Mouse (Mus musculus): ENCODE data around the gene Fbxw21.

Fbxw21 gene

DNA sequence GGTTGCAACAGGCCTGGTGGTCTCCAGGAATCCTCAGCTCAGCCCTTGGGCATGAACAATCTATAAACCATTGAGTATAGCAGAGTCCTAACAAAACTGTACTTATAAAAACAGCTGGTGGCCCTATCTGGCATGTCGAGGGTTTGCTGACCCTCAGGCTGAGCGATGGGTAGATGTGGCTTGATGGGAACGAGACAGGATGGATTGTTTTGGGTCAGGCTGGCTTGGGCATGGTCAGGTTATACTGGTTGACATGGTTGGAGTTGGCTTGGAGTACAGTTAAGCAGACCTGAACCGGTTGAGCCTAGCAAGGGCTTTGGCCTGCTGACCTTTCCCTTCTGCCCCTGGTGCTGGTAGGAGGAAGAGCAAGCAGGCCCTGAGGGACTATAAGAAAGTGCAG, 50.7 kb downstream of the Fbxw21 start:
- DNase-seq (ENCODE audit: low spot score) = no peak

DNA sequence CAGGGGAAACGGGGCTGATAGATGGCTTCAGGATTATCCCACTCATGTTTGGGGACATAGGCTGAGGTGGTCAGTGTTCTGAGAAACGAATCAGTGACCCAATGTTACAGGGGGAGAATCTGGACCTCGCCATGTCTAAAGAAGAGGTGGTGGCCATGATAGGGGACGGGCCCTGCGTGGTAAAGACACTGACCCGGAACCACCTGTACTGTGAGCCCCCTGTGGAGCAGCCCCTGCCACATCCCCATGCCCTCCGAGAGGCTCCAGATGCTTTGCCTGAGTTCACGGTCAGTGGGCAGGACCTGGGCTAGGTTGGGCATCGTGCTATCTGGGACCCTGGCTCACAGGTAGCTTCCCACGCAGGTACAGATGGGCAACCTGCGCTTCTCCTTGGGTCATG, 51.6 kb downstream of the Fbxw21 start:
- no peak for DNase-seq (ENCODE audit: low spot score)

- DNase-seq (ENCODE audit: low spot score) = no peak
Measured at GRCm38 (mm10) chr9:109107341-109107740, 54.5 kb downstream of the Fbxw21 start.

DNA sequence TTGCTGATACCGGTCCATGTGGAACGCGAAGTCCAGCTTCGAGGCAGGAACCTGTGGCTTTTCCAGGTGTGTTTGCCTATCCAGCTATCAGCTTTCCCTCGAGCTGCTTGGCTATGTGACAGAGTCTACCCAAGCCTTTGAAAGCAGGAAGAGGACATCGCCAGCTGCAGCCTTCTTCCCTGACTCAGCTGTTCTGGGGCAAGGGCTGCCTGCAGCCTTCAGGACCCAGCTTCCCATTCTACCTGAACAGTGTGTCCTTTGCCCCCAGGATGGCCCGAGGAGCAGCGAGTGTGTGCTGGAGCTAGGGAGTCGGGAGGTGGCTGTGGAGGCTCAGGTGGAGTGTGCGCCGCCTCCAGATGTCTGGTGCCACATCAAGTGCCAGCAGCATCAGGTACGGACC, 56.2 kb downstream of the Fbxw21 start:
- DNase-seq (ENCODE audit: low spot score) = no peak

DNA sequence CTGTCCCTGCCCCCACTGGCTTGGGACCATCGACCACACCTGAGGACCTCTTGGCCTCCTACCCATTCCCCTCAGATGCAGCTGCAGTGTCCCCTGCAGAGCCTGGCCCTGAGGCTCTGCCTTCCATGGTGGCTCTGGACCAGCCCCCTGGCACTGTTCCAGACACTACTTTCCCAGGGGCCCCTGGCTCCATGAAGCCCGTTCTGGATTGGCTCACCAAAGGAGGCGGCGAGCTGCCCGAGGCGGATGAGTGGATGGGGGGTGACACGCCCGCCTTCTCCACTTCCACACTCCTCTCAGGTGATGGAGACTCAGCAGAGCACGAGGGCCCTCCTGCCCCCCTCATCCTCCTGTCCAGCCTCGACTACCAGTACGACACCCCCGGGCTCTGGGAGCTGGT, 56.8 kb downstream of the Fbxw21 start:
- no peak for DNase-seq (ENCODE audit: low spot score)

- no peak for DNase-seq (ENCODE audit: low spot score)
Measured at GRCm38 (mm10) chr9:109104083-109104482, 57.8 kb downstream of the Fbxw21 start.

GRCm38 (mm10) chr9:109103250-109103649, 58.6 kb downstream of the Fbxw21 start:
- DNase-seq (ENCODE audit: low spot score) = no peak

- no peak for DNase-seq (ENCODE audit: low spot score)
Measured at GRCm38 (mm10) chr9:109102541-109102940, 59.3 kb downstream of the Fbxw21 start.

- DNase-seq (ENCODE audit: low spot score) = no peak
Measured at GRCm38 (mm10) chr9:109101933-109102445, 59.9 kb downstream of the Fbxw21 start.

- no peak for DNase-seq (ENCODE audit: low spot score)
Measured at GRCm38 (mm10) chr9:109100307-109100928, 61.4 kb downstream of the Fbxw21 start.

DNA sequence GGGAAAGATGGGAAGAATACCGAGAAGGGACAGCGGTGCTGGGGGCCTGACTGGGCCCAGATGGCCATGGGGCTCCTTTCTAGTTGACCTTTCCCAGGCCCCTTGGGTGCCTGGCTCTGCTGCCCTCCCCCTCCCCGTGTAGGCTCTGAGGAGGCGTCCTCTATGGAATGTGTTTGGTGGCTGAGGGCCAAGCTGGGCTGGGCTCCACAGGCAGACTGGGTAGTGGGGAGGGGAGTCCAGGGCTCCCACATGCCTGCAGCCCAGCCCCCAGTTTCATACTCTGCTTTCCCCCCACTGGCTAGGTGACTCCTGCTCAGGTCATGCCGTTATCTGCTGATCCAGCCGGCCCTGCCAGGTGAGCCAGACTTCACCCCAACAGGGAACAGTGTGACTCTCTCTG, 62.9 kb downstream of the Fbxw21 start:
- DNase-seq (ENCODE audit: low spot score) = no peak

DNA sequence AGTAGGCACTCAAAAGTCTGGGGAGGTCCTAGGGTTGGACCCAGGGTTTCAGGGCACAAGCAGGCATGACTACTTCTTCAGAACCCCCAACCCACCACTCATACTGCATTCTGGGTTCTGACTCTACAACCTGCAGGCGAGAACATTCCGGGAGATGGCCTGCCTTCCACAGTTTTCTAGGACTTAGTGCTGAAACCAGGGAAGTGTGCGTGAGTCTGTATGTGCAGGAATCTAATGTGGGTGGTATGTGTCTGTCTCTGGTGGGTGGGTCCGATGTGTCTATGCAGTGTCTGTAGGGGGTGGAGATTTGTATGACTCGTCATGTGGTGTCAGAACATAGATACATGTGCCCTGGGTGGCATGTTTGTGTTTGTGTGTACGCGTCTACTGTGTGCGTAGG, 63.5 kb downstream of the Fbxw21 start:
- no peak for DNase-seq (ENCODE audit: low spot score)

DNA sequence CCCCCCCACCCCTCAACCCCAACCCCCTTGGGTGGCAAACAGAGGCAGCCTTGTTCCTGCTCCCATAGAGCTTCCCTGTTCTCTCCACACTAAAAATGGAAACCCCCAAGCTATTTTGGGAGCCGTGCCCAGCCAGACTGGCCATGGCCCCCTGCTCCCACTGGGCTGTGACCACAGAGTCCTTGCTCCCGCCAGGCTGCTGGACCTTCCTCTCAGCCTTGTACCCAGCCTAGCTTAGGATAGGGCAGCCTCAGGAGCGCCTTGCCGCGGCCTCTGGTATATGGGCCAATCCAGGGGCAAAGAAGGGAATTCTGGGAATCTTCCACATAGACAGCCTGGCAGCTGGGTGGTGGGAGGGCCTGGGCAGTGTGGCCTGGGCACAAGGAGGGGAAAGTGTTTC, 64.0 kb downstream of the Fbxw21 start:
- DNase-seq (ENCODE audit: low spot score) = no peak

- peak; percentile 56 for DNase-seq (ENCODE audit: low spot score)
Measured at GRCm38 (mm10) chr9:109097291-109097690, 64.5 kb downstream of the Fbxw21 start.

DNA sequence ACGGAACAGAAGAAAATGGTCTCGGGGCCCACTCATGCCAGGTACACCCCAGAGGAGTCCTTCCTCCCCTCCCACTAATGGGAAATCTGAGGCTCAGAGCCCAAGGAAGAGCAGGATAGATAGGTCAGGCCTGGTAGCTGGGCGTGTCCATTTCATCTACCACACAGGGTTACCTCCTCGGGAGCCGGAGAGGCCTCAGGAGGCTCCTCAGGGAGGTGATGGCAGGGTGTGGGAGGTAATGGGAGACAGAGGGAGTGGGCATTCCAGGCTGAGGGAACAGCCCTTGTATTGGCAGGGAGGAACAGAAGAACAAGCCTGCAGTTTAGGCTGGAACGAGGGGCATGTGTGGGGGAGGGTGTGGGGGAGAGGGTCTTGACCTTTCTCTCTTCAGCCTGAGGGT, 65.0 kb downstream of the Fbxw21 start:
- peak; percentile 48 for DNase-seq (ENCODE audit: low spot score)

DNA sequence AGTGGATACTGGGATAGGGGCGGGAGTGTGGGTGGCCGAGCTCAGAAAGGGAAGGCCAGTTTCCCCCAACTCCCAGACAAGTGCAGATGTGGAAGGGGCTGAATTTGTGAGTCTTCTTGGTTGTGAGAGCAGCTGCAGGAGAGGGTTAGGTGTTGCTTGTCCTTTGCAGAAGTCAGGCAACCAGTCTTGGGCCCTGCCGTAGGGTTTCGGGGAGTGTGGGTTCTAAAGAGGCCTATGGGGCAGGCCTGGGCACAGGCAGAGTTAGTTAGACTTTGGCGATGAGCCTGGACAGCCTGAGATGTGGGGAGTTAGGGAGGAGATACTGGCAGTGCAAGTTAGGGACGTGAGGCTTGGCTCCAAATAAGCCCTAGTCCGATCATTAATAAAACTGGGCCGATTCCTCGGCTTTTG, 65.6 kb downstream of the Fbxw21 start:
- DNase-seq (ENCODE audit: low spot score) = peak; percentile 35

- peak; percentile 88 for DNase-seq (ENCODE audit: low spot score)
Measured at GRCm38 (mm10) chr9:109095137-109095982, 66.5 kb downstream of the Fbxw21 start, which contains the start of gene Plxnb1. Gene Plxnb1, plus strand, starts transcription at chr9:109095389.

DNA sequence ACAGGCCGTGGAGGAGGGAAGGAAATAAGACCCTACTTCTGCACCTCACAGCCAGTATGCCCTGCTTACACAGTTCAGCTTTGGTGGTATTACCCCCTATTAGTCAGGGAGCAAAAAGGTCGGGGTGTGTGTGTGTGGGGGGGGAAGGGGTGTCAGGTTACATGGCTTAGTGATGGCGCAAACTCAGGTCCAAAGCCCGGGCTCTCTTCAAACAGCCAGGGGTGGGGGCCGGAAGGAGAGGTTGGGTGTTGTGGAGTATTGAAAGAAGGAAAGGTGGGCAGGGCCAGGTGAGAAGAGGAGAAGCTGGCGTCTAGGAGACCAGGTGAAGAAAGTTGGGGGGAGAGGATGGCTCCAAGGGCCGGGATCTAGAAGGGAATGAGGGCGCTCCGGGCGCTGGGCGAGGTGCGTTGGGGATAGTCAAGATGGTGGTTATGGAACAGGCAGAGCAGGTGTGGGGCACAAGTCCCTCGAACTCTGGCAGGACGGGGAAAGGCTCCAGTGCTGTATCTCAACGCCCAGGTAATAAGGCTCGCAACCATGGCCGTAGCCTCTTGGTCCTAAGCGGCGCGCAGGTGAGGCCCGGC, 67.2 kb downstream of the Fbxw21 start:
- DNase-seq (ENCODE audit: low spot score) = peak; percentile 48

- DNase-seq (ENCODE audit: low spot score) = no peak
Measured at GRCm38 (mm10) chr9:109093786-109094552, 67.9 kb downstream of the Fbxw21 start.

- DNase-seq (ENCODE audit: low spot score) = peak; percentile 60
Measured at GRCm38 (mm10) chr9:109092799-109093198, 69.0 kb downstream of the Fbxw21 start.

DNA sequence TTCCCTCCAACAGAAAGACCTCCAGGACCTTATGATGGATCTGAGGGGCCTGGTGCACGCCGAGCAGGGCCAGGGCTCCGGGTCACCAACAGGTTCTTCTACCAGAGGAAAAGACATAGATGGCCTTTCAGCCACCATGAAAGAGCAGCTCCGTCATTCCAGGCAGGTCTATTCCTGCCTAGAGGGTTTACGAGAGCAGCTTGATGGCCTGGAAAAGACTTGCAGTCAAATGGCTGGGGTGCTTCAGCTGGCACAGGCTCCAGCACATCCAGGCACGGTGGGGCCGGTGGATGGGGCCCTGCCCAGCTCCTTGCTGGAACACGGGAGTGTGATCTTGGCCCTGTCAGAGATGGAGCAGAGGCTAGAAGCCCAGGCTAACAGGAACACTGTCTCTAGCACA, 70.0 kb downstream of the Fbxw21 start:
- DNase-seq (ENCODE audit: low spot score) = no peak

DNA sequence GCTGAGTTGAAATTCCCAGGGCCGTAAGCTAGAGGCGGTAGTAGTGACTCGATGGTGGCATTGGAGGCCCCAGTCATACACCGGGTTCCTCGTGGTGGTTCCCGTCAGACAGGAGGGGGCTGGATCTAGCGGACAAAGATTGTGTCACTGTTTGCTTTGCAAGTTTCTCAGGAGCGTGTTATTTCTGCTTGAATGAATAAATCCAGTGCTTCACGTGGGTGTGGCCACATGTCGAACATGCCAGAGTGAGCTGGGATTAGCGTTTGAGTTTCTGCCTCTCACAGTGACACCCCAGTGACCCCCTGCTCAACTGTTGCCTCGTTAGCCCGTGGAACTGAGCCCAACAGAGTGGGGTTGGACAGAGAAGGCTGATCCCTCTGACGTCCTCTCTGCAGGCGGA, 71.4 kb downstream of the Fbxw21 start:
- DNase-seq (ENCODE audit: low spot score) = no peak
